Mouse (Mus musculus): Measurements from ENCODE around the gene Lrrk1. TPM values are rescaled to one million over a fixed set of nuclear protein-coding genes. Genes with fewer than 3 reads are reported as not detected.
A peak's percentile ranks its signal among the peaks of the same experiment; 100 is the strongest.

Gene Lrrk1
- 14.7 and 18.4 TPM in 2 replicates for total RNA-seq (2014; fragmentation: Nextera tagmentation)
- total RNA-seq (2017), result 7.2 and 19.7 TPM in 2 replicates

DNA sequence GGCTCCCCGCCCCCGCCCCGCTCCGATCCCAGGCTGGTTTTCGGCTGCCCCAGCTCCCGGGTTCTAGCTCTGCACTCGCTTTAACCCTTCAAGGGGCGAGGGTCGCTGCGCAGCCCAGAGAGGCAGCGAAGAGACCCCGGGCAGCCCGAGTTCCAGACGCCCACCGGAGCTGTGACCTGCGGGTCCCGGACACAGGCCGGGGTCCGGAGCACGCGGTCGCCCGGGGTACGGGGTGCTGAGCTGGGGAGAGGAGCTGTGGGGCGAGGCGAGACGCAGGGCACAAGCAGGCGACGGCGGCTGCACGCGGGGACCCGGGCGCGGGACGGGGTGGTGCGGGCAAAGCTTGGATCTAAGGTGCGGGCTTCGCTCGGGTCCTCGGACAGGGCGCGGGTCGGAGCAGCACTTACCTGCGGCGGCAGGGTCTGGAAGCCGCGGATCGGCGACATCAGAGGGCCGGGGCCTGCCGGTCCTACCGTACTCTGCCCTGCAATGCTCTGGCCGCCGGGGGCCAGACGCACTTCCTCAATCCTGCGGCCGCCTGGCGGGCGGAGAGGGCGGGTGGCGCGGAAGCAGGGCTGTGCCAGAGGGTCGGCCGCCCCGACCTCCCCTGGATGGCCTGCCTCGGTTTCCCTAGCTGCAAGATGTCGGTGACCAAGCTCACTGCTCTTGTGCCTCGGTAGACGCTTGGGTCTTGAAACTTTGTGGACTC, at the start of gene Lrrk1:
Gene Lrrk1, minus strand, starts transcription at position 538 of the 709 bp plus-strand sequence.
- peak; percentile 76 for ATAC-seq (replicated peaks; ENCODE audit: low FRiP score, low TSS enrichment, poor library complexity, severe bottlenecking)

DNA sequence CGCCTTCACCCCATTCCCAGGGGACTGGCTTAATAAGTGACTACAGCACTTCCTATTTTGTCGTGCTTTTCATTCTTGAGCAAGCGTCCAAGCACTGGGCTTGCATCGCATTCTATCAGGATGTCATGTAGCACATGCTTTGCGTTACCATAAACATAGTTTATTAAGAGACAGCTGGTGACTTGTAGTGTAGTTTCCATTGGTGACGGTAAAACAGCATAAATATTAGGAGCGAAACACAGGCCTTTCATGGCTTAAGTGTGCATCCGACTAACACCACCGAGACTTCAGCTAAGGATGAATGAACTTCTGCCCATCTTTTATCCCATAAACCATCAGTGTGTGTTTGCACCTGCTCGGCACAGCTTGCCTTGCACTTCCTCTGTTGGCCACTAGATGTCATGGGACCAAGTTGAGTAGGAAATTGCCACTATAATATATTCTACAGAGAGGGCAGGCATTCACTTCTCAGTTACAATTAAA, 46.3 kb upstream of the Lrrk1 start:
- ATAC-seq (replicated peaks; ENCODE audit: low FRiP score, low TSS enrichment, poor library complexity, severe bottlenecking), result peak; percentile 74

DNA sequence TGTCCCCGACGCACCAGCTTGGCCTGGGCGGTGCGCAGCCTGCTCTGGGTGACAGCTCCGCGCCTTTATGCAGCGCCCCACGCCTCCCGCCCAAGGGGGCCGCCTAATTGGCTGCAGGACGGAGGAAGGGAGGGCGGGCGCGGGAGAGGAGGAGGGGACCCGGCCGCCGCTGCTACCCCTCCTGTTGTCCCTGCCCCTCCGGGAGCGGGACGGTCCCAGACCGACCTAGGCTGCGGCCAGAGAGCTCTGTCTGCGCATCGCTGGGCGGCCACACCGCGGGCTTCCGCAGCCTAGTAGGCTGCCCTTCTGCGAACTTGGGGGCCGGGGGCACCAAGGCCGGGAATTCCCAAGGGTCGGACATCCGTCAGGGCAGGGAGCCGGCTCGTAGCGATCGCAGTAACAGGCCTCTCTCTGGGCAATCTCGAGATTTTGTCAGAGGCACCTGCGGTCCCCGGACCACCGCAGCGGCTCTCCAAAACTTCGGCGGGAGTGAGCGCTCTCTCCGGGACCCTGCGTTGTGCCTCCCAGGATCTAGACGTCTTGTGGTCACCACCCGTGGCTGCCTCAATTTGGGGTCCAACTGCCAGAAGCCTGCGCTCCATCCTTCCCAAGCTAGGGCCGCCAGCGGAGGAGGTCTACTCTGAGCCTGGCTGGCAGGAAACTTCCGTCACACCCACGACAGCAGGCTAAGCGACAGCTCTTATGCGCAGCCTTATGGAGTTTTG, 39.4 kb upstream of the Lrrk1 start, which contains the start of gene Aldh1a3:
Gene Aldh1a3, minus strand, starts transcription at position 81 of the 725 bp plus-strand sequence.
- ATAC-seq (replicated peaks; ENCODE audit: low FRiP score, low TSS enrichment, poor library complexity, severe bottlenecking), result 0 out of 2 replicates have a peak, but pooled peaks have one; percentile 41

DNA sequence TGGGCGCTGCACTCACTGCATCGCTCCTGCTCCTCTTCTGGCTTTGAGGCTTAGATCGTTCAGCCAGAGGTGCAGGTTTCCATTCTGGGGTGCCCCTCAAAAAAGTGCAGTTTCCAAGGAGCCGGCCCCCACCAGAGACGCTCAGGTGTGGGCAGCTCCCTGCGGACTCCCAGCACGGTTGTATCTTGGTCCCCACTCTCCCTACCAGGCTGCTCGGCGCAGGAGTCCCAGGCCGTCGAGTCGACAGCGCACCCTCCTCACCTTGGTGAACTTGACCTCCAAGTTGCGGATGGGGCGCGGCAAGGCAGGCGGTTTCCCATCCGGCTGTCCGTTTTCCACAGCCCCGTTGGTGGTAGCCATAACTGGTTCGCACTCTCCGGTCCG, 38.9 kb upstream of the Lrrk1 start:
- ATAC-seq (replicated peaks; ENCODE audit: low FRiP score, low TSS enrichment, poor library complexity, severe bottlenecking), result no peak

DNA sequence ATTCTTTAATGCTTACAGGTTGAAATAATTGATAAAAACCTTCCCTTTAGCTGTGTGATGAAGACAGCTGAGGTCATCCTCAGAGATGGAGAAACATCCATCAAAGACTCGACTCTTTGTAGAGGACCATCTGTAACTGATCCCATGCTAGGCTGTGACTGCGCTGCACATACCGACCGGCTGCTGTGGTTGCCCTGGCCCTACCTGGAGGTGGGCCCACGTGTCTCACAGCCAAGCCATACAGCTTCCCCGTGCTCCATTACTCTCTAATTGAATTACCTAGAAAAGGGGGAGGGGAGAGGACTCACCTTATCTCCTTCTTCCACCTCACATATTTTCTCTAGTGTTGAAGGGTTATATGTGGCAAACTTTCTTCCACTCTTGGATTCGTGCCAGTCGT, 33.8 kb upstream of the Lrrk1 start:
- ATAC-seq (replicated peaks; ENCODE audit: low FRiP score, low TSS enrichment, poor library complexity, severe bottlenecking), result no peak

DNA sequence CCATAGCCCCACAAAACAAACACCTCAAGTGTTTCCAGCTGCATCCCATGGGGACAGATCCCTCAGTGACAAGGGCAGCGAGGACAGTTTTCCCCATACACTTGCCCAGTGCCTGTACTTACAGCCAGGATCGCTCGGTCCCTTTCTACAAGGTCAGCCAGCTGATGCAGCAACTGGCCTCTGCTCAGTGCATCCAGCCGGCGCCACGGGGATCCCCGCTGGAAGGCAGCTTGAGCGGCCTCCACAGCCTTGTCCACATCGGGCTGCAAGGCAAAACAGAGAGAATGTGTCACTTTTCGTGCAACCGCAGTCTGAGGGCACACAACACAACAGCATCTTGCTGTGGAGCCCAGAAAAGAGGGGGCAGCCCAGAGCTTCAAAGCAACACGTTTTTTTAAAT, 30.8 kb upstream of the Lrrk1 start:
- ATAC-seq (replicated peaks; ENCODE audit: low FRiP score, low TSS enrichment, poor library complexity, severe bottlenecking), result no peak

DNA sequence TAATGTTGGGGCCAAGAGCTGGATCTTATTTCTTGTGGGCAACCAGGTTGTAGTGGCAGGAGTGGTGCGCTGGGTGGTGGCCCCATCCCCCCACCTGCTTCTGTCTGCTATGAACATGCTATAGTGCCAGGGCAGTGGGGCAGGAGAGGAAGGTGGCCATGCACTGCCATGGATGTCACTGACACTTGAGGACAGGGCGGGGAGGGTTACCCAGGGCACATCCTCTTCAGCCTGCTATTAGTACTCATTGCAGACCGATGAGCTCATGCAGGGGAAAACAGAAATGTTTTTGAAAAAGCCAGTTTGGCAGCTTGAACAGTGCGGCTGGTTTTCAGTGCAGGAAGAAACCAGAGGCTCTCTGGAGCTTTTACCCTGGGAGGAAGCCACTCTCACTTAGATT, 28.7 kb upstream of the Lrrk1 start:
- no peak for ATAC-seq (replicated peaks; ENCODE audit: low FRiP score, low TSS enrichment, poor library complexity, severe bottlenecking)

DNA sequence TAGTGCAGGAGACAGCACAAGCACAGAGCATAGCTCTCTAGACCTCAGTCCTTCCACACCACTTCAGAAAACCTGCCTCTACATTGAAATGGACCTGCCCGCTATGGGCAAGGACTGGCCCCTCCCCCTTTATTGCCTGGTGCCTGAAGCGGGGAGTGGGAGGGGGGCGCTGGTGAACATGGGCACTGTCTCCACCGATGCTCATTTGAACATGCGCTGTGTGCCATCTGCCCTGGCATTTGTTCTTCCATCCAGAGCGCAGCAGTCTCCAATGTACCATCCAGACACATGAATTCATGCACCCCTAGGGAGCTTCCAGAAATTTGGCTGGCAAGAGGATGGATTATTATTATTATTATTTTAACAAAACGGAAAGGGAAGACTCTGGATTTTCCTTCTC, 24.9 kb upstream of the Lrrk1 start:
- no peak for ATAC-seq (replicated peaks; ENCODE audit: low FRiP score, low TSS enrichment, poor library complexity, severe bottlenecking)

DNA sequence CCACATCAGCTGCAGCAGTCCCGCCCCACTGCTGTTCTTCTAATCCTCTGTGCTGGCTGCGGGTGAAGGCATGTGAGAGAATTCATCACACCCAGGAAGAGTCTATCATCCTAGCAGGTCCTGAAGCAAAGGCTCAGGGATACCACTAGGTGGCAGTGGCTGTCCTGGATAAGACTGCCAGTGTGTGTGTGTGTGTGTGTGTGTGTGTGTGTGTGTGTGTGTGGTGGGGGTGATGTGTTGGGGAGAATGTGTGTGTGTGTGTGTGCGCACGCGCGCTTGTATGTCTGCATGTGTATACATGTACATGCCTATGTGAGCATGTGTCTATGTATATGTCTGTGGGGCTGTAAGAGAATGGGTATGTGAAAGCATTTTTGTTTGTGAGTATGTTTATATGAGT, 21.3 kb upstream of the Lrrk1 start:
- peak; percentile 62 for ATAC-seq (replicated peaks; ENCODE audit: low FRiP score, low TSS enrichment, poor library complexity, severe bottlenecking)

DNA sequence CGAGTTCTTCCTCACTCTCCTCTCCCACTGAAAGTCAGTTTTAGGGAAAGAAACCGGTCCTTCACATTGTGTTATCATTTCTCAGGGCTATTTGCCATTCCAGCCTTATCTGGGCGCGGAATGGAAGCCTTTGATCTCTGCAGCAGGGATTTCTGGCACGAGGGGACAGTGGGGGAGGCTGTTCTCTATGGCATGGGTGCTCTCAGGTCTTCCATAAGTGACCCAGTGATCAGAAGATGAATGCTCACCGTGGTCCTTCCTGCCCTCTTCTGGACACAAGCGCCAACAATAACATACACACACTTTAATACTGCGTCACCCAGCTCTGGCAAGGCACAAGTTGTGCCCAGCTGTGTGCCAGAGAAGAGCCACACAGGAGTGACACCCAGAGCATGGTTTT, 18.8 kb upstream of the Lrrk1 start:
- ATAC-seq (replicated peaks; ENCODE audit: low FRiP score, low TSS enrichment, poor library complexity, severe bottlenecking), result no peak

DNA sequence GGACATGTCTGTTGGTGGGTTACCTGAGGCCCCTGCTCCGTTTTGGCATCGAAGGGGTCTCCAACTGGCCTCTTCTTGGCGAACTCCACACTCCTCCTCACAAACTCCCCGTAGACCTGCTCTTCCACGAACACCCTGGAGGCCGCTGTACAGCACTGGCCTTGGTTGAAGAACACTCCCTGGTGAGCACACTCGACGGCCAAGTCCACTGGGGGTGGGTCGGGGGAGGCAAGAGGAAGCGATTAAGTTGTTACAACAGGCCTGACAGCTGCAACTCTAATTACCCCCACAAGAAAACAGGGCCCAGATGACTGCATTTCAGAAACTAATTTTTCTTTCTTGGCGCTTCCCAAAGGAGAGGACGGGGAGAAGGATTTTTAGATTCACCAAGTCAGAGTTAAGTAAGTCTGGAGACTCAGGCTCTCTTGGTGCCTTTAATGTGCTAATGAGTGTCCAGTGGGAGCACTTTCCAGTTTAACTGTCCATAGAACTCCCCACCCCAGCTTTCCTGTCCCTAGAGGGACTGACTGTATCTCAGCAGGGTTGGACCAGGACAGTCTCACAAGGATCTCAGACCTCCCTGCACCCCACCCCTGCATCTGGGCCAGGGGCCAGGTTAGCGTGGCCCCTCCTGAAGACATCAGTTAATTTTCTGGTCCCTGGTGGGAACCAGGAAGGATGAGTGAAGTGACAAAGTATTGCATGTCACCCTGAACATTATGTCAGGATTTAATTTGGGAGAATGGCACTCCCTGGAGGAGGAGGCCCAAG, 18.0 kb upstream of the Lrrk1 start:
- no peak for ATAC-seq (replicated peaks; ENCODE audit: low FRiP score, low TSS enrichment, poor library complexity, severe bottlenecking)

DNA sequence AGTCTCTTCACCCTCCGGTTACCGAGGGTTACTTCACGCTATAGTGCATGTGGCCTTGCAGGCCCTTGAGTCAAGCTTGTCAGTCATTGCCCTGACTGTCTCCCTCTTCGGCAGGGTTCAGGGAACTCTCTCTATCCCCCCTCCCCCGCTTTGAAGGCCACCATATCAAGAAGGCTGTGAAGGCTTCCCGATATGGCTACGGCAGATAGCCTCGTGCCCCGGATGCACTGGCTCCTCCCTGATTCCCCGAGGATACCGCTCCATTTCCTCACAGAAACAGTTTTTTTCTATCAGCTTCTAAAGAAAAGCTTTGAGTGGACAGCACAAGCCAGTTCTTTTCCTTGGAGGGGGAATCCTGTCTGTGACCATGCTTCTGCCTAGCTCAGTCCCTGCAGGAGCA, 17.4 kb upstream of the Lrrk1 start:
- ATAC-seq (replicated peaks; ENCODE audit: low FRiP score, low TSS enrichment, poor library complexity, severe bottlenecking), result no peak

DNA sequence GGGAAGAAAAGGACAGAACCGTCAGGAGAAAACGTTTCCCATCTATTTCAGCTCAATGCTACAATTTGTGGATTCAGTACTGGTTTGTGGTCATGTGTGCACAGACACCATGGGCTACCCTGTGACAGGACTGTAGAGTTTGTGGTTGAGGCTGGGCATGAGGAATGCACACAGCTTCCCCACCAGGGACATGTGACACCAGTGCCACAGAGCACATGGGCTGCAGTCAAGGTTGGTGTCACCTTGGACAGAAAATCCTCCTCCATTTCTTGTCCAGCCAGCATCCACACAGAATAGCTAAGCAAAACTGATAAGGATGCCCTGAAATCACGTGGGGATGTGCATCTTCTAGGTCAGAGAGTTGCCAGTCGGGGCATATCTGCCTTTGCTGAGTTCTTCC, 16.7 kb upstream of the Lrrk1 start:
- no peak for ATAC-seq (replicated peaks; ENCODE audit: low FRiP score, low TSS enrichment, poor library complexity, severe bottlenecking)

DNA sequence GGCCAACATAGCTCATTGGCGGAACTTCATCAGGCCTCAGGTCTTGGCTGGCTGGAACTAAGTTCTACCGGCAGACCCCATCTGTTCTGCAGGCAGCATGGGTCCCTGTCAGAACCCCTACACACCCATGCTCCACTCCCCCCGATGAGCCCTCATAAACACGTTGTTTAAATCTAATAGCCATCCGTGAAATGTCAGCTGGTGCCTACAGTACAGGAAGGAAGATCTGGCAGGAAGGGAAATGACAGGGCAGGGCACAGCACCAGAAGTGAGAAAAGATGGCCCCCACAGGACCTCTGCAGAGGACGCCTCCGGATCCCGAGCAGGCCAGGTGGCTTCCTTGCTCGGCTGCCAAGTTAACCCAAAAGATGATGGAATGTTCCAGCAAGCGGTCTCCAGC, 16.0 kb upstream of the Lrrk1 start:
- no peak for ATAC-seq (replicated peaks; ENCODE audit: low FRiP score, low TSS enrichment, poor library complexity, severe bottlenecking)

DNA sequence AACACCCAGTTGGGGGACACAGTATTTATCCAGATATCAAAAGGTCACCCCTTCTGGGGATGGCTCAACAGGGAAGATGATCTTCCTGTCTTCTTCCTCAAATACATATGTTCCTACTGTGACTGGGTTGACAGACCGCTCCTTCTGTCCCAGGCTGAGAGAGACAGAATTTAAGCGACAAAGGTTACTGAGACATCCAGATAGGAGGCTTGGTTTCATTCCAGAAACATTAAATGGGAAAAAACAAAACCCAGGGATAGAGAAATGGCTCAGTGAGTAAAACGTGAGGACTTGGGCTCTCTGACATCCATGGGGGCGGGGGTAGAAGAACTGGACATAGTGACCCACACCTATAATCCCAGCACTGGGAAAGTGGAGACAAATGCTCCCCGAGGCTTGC, 14.7 kb upstream of the Lrrk1 start:
- no peak for ATAC-seq (replicated peaks; ENCODE audit: low FRiP score, low TSS enrichment, poor library complexity, severe bottlenecking)

DNA sequence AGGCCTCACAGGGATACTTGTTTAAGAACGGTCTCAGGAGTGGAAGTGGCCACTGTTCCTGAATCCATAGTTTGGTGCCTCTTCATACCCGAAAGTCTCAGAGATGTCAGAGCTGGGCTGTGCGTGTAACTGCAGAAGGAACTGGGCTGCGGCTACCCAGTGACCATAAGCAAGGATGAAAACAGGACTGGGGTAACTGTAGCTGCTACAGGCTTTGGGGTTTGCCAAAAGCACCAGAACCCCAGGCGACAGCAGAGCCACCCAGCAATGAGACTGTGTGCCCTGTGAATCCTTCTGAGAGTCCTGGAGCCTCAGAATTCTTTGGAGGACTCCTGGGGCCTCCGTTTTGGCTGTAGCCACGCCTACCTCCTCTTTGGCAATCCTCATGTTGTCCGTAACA, 13.5 kb upstream of the Lrrk1 start:
- ATAC-seq (replicated peaks; ENCODE audit: low FRiP score, low TSS enrichment, poor library complexity, severe bottlenecking), result no peak

DNA sequence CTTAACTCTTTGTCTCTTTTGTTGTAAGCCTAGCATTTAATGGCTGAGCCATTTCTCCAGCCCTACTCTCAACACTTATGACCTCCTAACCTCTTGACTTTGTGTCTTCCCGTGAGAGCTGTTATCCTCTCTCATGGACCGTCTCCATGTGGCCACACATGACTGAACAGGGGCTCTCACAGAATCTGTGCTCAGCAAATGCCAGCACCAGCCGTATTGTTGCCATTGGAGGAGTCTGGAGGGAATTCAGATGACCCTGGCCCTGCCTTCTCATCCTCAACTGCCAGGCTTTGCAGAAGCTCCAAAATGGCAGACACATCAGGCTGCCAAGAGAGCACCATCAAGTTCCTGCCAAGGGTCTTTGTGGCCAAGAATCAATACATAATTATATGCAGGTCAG, 9.1 kb upstream of the Lrrk1 start:
- ATAC-seq (replicated peaks; ENCODE audit: low FRiP score, low TSS enrichment, poor library complexity, severe bottlenecking), result no peak

DNA sequence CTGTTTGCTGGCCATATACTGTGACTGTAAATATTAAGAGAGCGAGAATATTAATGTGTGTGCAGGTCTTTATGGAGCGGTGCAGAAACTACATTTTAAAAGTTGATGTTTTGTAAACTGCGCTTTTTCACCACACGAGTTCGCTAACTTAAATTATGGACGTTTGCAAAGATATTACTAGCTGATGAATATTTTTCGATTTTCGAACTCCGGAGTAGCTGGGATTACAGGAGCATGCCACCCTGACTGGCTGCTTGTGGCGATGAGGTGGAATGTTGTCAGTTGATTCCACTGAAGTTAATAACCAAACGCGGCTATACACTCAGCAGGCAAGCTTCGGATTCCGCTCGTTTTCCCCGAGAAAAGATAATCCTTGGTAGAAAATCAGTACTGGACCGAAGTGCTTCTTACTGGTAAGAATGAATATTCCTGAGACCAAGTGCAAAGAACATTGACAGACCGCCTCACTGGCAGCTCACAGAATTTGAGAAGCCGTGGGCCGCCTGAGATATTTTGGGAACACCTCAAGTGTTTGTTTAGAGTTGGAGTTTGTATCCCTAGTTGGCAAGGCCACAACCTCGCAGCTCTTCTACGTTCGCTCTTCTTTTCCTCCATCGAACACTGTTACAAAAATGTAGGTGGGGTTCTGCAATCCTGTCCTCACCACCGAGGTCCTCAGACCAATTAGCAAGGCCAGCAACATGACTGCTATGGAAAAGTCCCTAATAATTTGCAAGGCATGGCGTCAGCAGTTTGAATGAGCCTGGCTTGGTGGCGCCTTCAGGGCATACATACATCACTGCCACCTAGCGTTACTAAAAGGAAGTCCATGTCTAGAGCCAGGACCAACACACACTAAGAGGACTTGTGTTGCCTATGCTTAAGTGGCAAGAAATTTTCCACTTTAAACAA, 727 bp upstream of the Lrrk1 start:
- peak; percentile 90 for ATAC-seq (replicated peaks; ENCODE audit: low FRiP score, low TSS enrichment, poor library complexity, severe bottlenecking)

DNA sequence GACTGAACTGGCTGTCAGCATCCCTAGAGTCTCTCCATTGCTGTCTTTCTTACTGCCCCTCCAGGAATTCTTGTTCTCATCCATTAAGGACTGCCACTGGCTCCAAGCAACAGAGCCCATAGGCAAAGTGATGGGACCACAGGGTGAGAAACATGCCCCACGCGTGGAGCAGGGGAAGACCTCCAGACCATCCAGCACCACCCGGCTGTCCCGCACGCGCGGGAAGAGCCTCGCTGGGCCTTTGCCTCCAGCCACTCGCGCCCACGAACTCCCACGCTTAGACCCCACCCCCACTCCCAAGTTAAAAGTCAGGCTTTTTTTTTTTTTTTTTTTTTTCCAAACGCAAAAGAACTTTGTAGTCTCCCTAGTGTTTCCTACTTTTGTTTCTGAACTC, 734 bp downstream of the Lrrk1 start:
- ATAC-seq (replicated peaks; ENCODE audit: low FRiP score, low TSS enrichment, poor library complexity, severe bottlenecking), result no peak
